Mouse (Mus musculus): ENCODE measurements around the gene Cdc42bpg. TPM values are rescaled to one million over a fixed set of nuclear protein-coding genes. Genes with fewer than 3 reads are reported as not detected.

The Cdc42bpg gene
- polyA plus RNA-seq, 1 experiment from 2014 or later = 0.55 TPM

DNA sequence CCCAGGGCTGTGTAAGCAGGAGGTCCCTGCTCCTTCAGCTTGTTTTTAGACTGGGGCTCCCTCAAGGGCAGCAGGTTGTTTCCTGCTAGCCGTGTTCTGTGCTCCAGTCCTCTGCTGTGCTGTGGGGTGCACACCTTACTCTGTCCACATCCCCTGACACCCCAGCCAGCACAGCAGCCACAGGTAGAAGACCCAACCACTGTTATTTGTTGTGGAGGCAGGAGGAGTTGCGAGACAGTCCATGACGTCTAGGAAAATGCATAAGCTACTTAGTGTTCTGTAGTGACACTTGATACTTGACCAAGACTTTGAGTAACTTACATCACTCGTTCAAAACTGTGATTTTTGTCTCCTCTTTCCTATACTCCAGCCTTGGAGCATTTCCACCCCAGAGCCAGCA is 7.3 kb upstream of the Cdc42bpg start:
- Histone ChIP-seq H3K27me3 (ENCODE audit: control insufficient read depth, insufficient read depth, low read length) (no peaks in the 10 kb centered on the region), H3K27ac (ENCODE audit: low read depth, low read length) (no peak overlapping the region), H3K4me1 (replicated peaks; ENCODE audit: control insufficient read depth, insufficient read depth, low read length) (no peaks in the 10 kb centered on the region), H3K4me3 (ENCODE audit: low read depth, low read length) (no peak overlapping the region), H3K9me3 (ENCODE audit: control insufficient read depth, low read length) (no peaks in the 10 kb centered on the region), H3K9ac (ENCODE audit: low read length) (no peak overlapping the region), H3K4me2 (ENCODE audit: low read depth, low read length, severe bottlenecking) (no peak overlapping the region), H3K36me3 (ENCODE audit: control insufficient read depth, insufficient read depth, low read length) (peaks cover 10% of the 10 kb centered on the region)
- ATAC-seq (replicated peaks; ENCODE audit: low FRiP score) (no peak), DNase-seq (ENCODE audit: low spot score) (no peak)
- WGBS = 78% methylated on average over 4 of the region's 4 CpGs

DNA sequence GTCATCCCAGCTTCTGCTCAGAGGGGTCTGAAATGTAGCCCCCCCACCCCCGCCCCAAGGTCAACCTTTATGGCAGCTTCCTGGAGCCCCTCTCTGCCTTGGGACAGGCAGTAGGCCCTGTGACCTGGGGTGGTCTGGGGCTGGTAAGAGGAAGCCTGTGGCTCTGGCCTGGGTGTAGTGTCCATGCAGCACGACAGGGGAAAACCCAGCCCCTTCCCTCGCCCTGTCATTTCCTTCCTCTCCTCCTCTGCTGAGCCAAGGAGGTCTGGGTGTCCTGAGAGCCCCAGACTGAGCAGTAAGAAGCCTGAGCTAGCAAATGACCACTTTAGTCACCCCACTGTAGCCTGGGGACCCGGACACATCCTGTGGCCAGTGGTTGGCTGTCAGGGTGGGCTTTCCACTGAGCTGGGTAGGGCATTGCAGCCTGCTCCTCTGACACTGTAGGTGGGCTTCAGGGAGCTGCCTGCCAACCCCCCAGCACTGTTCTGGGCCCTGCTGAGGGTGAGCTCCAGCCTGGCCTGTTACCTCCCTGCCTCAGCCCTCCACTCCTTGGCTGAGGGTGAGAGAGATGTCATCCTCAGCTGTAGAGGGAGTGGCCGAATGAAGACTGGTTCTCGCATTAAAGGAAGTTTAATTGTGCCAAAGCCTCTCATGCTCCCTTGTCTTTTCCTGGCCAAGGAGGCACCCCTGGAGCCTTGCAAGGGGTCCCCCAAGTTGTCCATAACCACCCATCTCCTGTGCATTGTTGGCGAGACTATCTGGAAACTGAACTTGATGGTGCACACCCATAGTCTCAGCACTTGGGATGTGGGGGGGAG is 6.6 kb upstream of the Cdc42bpg start:
- no peak overlapping the region for H3K9ac ChIP-seq (ENCODE audit: low read length)
- H3K4me2 ChIP-seq (ENCODE audit: low read depth, low read length, severe bottlenecking) = no peak overlapping the region
- no peak overlapping the region for H3K27ac ChIP-seq (ENCODE audit: low read depth, low read length)
- H3K9me3 ChIP-seq (ENCODE audit: control insufficient read depth, low read length) = no peaks in the 10 kb centered on the region
- H3K27me3 ChIP-seq (ENCODE audit: control insufficient read depth, insufficient read depth, low read length) = no peaks in the 10 kb centered on the region
- no peak overlapping the region for H3K4me3 ChIP-seq (ENCODE audit: low read depth, low read length)
- peaks cover 10% of the 10 kb centered on the region for H3K36me3 ChIP-seq (ENCODE audit: control insufficient read depth, insufficient read depth, low read length)
- DNase-seq (ENCODE audit: low spot score) (no peak), ATAC-seq (replicated peaks; ENCODE audit: low FRiP score) (no peak)
- 90% methylated on average over 7 of the region's 7 CpGs for WGBS
- H3K4me1 ChIP-seq (replicated peaks; ENCODE audit: control insufficient read depth, insufficient read depth, low read length) = no peaks in the 10 kb centered on the region

DNA sequence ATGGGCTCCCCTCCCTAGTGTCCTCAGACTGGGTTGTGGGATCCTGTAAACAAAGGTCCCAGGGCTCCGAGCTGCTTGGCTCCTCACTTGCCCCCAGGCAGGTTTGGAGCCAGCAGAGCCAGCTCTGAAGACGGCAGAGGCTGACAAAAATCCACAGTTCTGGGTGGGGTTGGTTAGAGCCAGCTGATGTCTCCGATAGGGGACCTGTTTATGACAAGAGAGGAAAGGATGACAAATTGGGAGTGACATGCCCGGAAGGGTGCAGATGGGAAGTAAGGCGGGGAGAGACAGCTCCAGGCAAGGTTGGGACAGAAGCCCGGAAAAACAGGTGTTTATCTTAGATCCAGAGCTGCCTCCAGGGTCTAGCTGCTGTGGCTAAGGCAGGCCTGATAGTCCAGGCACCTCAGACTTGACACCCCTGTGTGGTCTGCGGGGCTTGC is 5.8 kb upstream of the Cdc42bpg start:
- H3K4me3 ChIP-seq (ENCODE audit: low read depth, low read length) = no peak overlapping the region
- H3K4me2 ChIP-seq (ENCODE audit: low read depth, low read length, severe bottlenecking) = no peak overlapping the region
- DNase-seq (ENCODE audit: low spot score) (no peak), ATAC-seq (replicated peaks; ENCODE audit: low FRiP score) (no peak)
- no peaks in the 10 kb centered on the region for H3K9me3 ChIP-seq (ENCODE audit: control insufficient read depth, low read length)
- H3K4me1 ChIP-seq (replicated peaks; ENCODE audit: control insufficient read depth, insufficient read depth, low read length) = no peaks in the 10 kb centered on the region
- no peaks in the 10 kb centered on the region for H3K27me3 ChIP-seq (ENCODE audit: control insufficient read depth, insufficient read depth, low read length)
- 85% methylated on average over 7 of the region's 7 CpGs for WGBS
- H3K36me3 ChIP-seq (ENCODE audit: control insufficient read depth, insufficient read depth, low read length) = peaks cover 8% of the 10 kb centered on the region
- no peak overlapping the region for H3K27ac ChIP-seq (ENCODE audit: low read depth, low read length)
- H3K9ac ChIP-seq (ENCODE audit: low read length) = no peak overlapping the region

GRCm38 (mm10) chr19:6302114-6302513 is 4.1 kb upstream of the Cdc42bpg start:
- ATAC-seq (replicated peaks; ENCODE audit: low FRiP score) (no peak), DNase-seq (ENCODE audit: low spot score) (no peak)
- Histone ChIP-seq H3K36me3 (ENCODE audit: control insufficient read depth, insufficient read depth, low read length) (peaks cover 7% of the 10 kb centered on the region), H3K27ac (ENCODE audit: low read depth, low read length) (no peak overlapping the region), H3K27me3 (ENCODE audit: control insufficient read depth, insufficient read depth, low read length) (no peaks in the 10 kb centered on the region), H3K4me1 (replicated peaks; ENCODE audit: control insufficient read depth, insufficient read depth, low read length) (peaks cover 3% of the 10 kb centered on the region; the same call in 1 of the 2 replicates), H3K9ac (ENCODE audit: low read length) (no peak overlapping the region), H3K9me3 (ENCODE audit: control insufficient read depth, low read length) (no peaks in the 10 kb centered on the region), H3K4me3 (ENCODE audit: low read depth, low read length) (no peak overlapping the region), H3K4me2 (ENCODE audit: low read depth, low read length, severe bottlenecking) (no peak overlapping the region)
- 94% methylated on average over 5 of the region's 5 CpGs for WGBS

DNA sequence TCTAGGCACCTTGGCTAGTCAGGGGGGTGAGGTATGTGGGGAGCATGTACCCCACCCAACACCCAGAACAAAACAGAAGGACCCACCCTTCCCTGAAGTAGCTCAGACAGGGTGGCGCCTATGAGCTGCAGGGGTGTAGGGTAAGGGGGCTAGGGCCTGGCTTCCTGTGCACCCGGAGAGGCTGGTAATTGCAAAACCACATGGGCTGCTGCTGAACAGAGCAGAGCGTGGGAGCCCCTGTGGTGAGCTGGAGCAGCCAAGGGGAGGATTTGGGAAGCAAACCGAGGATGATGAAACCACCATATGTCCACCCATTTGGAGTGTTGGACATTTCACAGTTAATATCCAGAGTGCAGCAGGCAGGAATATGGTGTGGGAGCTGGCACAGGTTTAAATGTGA is 3.7 kb upstream of the Cdc42bpg start:
- Histone ChIP-seq H3K27me3 (ENCODE audit: control insufficient read depth, insufficient read depth, low read length) (no peaks in the 10 kb centered on the region), H3K36me3 (ENCODE audit: control insufficient read depth, insufficient read depth, low read length) (peaks cover 7% of the 10 kb centered on the region), H3K4me2 (ENCODE audit: low read depth, low read length, severe bottlenecking) (no peak overlapping the region), H3K4me3 (ENCODE audit: low read depth, low read length) (no peak overlapping the region), H3K9ac (ENCODE audit: low read length) (no peak overlapping the region), H3K9me3 (ENCODE audit: control insufficient read depth, low read length) (no peaks in the 10 kb centered on the region), H3K27ac (ENCODE audit: low read depth, low read length) (no peak overlapping the region), H3K4me1 (replicated peaks; ENCODE audit: control insufficient read depth, insufficient read depth, low read length) (peaks cover 3% of the 10 kb centered on the region; the same call in 1 of the 2 replicates)
- ATAC-seq (replicated peaks; ENCODE audit: low FRiP score) (no peak), DNase-seq (ENCODE audit: low spot score) (no peak)
- WGBS = 41% methylated on average over 4 of the region's 4 CpGs

DNA sequence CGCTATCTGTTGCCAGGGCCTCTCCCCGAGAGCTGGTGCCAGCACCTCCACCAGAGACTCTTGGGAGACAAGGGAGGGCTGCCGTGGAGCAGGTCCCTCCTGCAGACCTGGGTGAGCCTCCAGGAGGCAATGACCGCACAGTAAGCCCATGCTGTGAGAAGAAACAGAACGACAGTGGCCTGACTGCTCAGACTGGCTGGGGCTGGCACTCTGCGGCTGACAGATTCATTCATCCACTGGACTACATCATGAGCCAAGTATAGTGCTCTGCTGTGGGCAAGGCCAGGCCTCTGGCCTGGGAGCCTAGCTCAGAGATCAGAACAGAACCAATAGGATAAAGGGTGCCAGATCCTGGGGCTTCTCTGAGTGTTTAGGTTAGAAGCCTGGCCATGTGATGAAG is 2.4 kb upstream of the Cdc42bpg start:
- ATAC-seq (replicated peaks; ENCODE audit: low FRiP score) = no peak
- WGBS = 80% methylated on average over 6 of the region's 6 CpGs
- no peaks in the 10 kb centered on the region for H3K36me3 ChIP-seq (ENCODE audit: control insufficient read depth, insufficient read depth, low read length)
- no peak overlapping the region for H3K4me3 ChIP-seq (ENCODE audit: low read depth, low read length)
- no peak overlapping the region for H3K27ac ChIP-seq (ENCODE audit: low read depth, low read length)
- no peaks in the 10 kb centered on the region for H3K27me3 ChIP-seq (ENCODE audit: control insufficient read depth, insufficient read depth, low read length)
- no peak for DNase-seq (ENCODE audit: low spot score)
- H3K9me3 ChIP-seq (ENCODE audit: control insufficient read depth, low read length) = no peaks in the 10 kb centered on the region
- no peak overlapping the region for H3K4me2 ChIP-seq (ENCODE audit: low read depth, low read length, severe bottlenecking)
- H3K9ac ChIP-seq (ENCODE audit: low read length) = no peak overlapping the region
- peaks cover 3% of the 10 kb centered on the region; the same call in 1 of the 2 replicates for H3K4me1 ChIP-seq (replicated peaks; ENCODE audit: control insufficient read depth, insufficient read depth, low read length)

- H3K4me3 ChIP-seq (ENCODE audit: low read depth, low read length) = no peak overlapping the region
- DNase-seq (ENCODE audit: low spot score) (peak; percentile 90), ATAC-seq (replicated peaks; ENCODE audit: low FRiP score) (0 out of 2 replicates have a peak, but pooled peaks have one; percentile 60)
- WGBS = 27% methylated on average over 5 of the region's 5 CpGs
- no peak overlapping the region for H3K9ac ChIP-seq (ENCODE audit: low read length)
- H3K36me3 ChIP-seq (ENCODE audit: control insufficient read depth, insufficient read depth, low read length) = no peaks in the 10 kb centered on the region
- no peaks in the 10 kb centered on the region for H3K27me3 ChIP-seq (ENCODE audit: control insufficient read depth, insufficient read depth, low read length)
- no peak overlapping the region for H3K27ac ChIP-seq (ENCODE audit: low read depth, low read length)
- H3K9me3 ChIP-seq (ENCODE audit: control insufficient read depth, low read length) = no peaks in the 10 kb centered on the region
- peaks cover 3% of the 10 kb centered on the region; the same call in 1 of the 2 replicates for H3K4me1 ChIP-seq (replicated peaks; ENCODE audit: control insufficient read depth, insufficient read depth, low read length)
- H3K4me2 ChIP-seq (ENCODE audit: low read depth, low read length, severe bottlenecking) = no peak overlapping the region
Observed at GRCm38 (mm10) chr19:6304787-6305516, 1.3 kb upstream of the Cdc42bpg start.

DNA sequence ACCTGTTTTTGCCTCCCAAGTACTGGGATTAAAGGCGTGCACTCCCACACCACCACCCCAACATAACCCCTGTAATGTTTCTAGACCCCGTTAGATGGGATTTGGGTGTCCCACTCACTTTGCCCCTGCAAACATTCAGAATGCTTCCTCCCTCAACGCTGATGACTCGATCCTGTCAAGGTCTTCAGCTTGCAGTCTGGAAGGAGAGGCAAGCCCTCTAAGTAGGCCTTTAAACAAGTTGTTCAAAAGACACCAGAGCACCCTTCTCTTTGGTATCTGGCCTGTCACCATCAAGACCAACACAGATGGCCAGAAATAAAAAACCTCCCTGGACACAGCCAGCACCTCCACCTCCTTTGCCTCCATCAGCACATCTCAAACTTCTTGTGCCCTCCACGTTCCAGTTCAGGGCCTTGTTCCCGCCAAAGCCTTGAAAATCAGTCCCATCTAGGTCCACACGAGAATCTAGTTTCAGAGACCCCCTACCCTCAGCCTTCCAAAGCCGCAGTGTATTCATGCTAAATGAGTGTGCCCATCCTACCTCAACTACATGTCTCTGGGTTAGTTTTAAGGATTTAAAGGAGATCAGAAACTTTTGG is 640 bp upstream of the Cdc42bpg start:
- no peak for ATAC-seq (replicated peaks; ENCODE audit: low FRiP score)
- no peak for DNase-seq (ENCODE audit: low spot score)
- H3K36me3 ChIP-seq (ENCODE audit: control insufficient read depth, insufficient read depth, low read length) = no peaks in the 10 kb centered on the region
- H3K4me2 ChIP-seq (ENCODE audit: low read depth, low read length, severe bottlenecking) = peak overlapping the region; percentile 70
- no peak overlapping the region for H3K27ac ChIP-seq (ENCODE audit: low read depth, low read length)
- no peaks in the 10 kb centered on the region for H3K9me3 ChIP-seq (ENCODE audit: control insufficient read depth, low read length)
- H3K4me3 ChIP-seq (ENCODE audit: low read depth, low read length) = peak overlapping the region; percentile 67
- no peaks in the 10 kb centered on the region for H3K27me3 ChIP-seq (ENCODE audit: control insufficient read depth, insufficient read depth, low read length)
- 58% methylated on average over 8 of the region's 8 CpGs for WGBS
- peaks cover 3% of the 10 kb centered on the region; the same call in 1 of the 2 replicates for H3K4me1 ChIP-seq (replicated peaks; ENCODE audit: control insufficient read depth, insufficient read depth, low read length)
- H3K9ac ChIP-seq (ENCODE audit: low read length) = peak overlapping the region; percentile 55
